Mouse (Mus musculus) hindbrain, postnatal 0 days (tissue): ENCODE results near the gene Bola2. TPM values are rescaled to one million over a fixed set of nuclear protein-coding genes. Genes with fewer than 3 reads are reported as not detected.
A peak's percentile ranks its signal among the peaks of the same experiment; 100 is the strongest.

ENCODE experiments used
- ATAC-seq: fragments of 200-750 bp; cut with Nextera tagmentation; 2 replicates; pipeline ENCODE4 v1.8.0; 2017; ENCODE audit warnings: mild to moderate bottlenecking, moderate TSS enrichment, moderate library complexity
- DNase-seq: peaks from one replicate; pipeline ENCODE4 v3.0.0-alpha.2; 2015; ENCODE audit warnings: low spot score
- H3K27ac ChIP-seq: fragments of 300-500 bp; sonication (generic); 2 replicates; pipeline ENCODE4 v1.5.1; 2014; ENCODE audit warnings: mild to moderate bottlenecking
- H3K27me3 ChIP-seq: fragments of 300-500 bp; sonication (generic); 2 replicates; pipeline ENCODE4 v1.6.1; 2014; ENCODE audit warnings: low read length, mixed read lengths; ENCODE audit not compliant: insufficient read depth
- H3K36me3 ChIP-seq: fragments of 300-500 bp; sonication (generic); 2 replicates; pipeline ENCODE4 v1.6.1; 2014; ENCODE audit warnings: low read length, mixed read lengths; ENCODE audit not compliant: insufficient read depth
- H3K4me1 ChIP-seq: fragments of 300-500 bp; sonication (generic); 2 replicates; pipeline ENCODE4 v1.6.1; 2014; ENCODE audit warnings: antibody characterized with exemption, low read length, mixed read lengths; ENCODE audit not compliant: insufficient read depth
- H3K4me2 ChIP-seq: fragments of 300-500 bp; sonication (generic); 2 replicates; pipeline ENCODE4 v1.6.1; 2014; ENCODE audit warnings: low read depth, mild to moderate bottlenecking, low read length, moderate library complexity, mixed read lengths
- H3K4me3 ChIP-seq: fragments of 300-500 bp; sonication (generic); 2 replicates; pipeline ENCODE4 v1.5.1; 2014; ENCODE audit warnings: low read length
- H3K9ac ChIP-seq: fragments of 300-500 bp; sonication (generic); replicated peaks from 2 replicates; pipeline ENCODE4 v1.6.1; 2014; ENCODE audit warnings: mild to moderate bottlenecking, low read length, moderate library complexity, mixed read lengths
- H3K9me3 ChIP-seq: fragments of 300-500 bp; sonication (generic); 2 replicates; pipeline ENCODE4 v1.6.1; 2016; ENCODE audit warnings: low read length, mixed read lengths
- CTCF ChIP-seq: IDR thresholded peaks from 2 replicates; pipeline ENCODE4 v1.5.1; 2016; ENCODE audit warnings: antibody characterized with exemption, control low read depth, low read depth
- WGBS: fragments of 180-500 bp; shearing (Covaris S2); extraction: QIAGEN DNeasy Blood & Tissue Kit; methylation state at CpG from one replicate; pipeline ENCODE4 v1.1.7; 2014; 5-methylcytosine and 5-hydroxymethylcytosine counted together
- polyA plus RNA-seq: library from polyadenylated mRNA; unstranded; fragments of >200 nt; fragmentation: Nextera tagmentation; extraction: Ambion mirVana; gene quantifications from 2 replicates; pipeline ENCODE4 v1.2.1, GENCODE M21; 2015
- total RNA-seq: library from RNA; depleted of rRNA; stranded (reverse); fragments of >200 nt; gene quantifications from 2 replicates; pipeline ENCODE4 v1.2.3, GENCODE M21; 2014

The Bola2 gene
- total and polyA plus RNA-seq, 2 experiments from 2014 or later = 122 to 164 TPM

DNA sequence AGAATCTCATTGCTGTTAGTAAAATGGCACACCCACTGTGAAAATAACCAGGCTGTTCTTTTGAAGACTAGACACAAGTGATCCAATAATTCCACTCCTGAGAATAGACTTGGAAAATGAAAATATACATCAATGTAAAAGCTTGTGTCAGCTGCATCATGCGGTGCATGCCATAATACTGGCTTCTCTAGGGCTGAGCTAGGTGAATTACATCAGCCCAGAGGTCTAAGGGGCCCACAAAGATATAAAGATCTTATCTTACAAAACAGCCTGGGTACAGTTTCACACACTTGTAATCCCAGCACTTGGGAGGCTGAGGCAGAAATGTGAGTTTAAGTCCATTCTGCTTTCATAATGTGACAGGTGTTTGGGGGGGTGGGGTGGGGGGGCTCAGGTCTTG, 37.7 kb upstream of the Bola2 start:
- H3K9me3 ChIP-seq = no peaks in the 10 kb centered on the region
- no peak for TF ChIP-seq CTCF
- DNase-seq (peak; percentile 10), ATAC-seq (no peak)
- H3K27ac ChIP-seq = no peak overlapping the region
- H3K4me2 ChIP-seq = no peak overlapping the region
- H3K4me3 ChIP-seq = no peak overlapping the region
- no peaks in the 10 kb centered on the region for H3K36me3 ChIP-seq
- no peak overlapping the region for H3K9ac ChIP-seq
- H3K27me3 ChIP-seq = no peaks in the 10 kb centered on the region
- H3K4me1 ChIP-seq = no peaks in the 10 kb centered on the region
- 91% methylated on average over 1 of the region's 1 CpGs for WGBS

DNA sequence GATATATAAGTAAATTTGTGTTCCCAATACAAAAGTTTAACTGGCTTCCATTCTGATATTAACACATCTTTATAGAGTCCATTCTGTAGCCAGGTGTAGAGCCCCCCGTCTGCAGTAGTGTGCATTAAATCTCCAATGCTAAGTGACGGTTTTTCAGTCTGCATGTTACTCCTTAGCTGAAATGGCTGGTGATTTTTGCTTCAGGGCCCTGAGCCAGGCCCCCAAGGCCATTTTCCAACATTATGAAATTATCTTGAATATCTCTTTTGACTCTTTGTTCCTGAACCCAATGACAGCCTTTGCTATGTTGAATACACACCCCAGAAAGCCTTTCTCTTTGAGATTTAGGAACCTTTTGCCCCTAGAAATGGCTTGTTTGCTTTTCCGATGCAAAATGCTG, 35.4 kb upstream of the Bola2 start:
- Histone ChIP-seq H3K4me2 (no peak overlapping the region), H3K9me3 (no peaks in the 10 kb centered on the region), H3K27me3 (no peaks in the 10 kb centered on the region), H3K4me1 (no peaks in the 10 kb centered on the region), H3K36me3 (peaks cover 3% of the 10 kb centered on the region; the same call in 1 of the 2 replicates), H3K9ac (no peak overlapping the region), H3K4me3 (no peak overlapping the region), H3K27ac (no peak overlapping the region)
- WGBS = 92% methylated on average over 3 of the region's 3 CpGs
- DNase-seq = no peak
- ATAC-seq = no peak
- no peak for TF ChIP-seq CTCF

DNA sequence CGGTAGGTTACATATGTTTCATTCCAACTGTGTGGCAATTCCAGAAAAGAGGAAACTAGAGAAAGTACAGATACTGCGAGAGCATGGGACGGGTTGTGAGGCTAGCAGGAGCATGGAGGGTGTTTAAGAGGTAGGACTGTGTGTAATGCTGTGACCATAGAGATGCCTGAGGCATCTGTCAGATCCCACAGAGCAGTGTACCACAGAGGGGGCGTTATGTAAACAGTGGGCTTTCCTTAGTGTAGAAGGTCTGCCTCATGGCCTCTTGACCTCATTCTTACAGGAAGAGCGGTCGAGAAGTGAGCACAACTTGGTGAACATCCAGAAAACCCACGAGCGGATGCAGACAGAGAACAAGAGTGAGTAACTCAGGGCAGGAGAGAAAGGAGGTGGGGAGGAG, 31.6 kb upstream of the Bola2 start:
- Histone ChIP-seq H3K4me1 (no peaks in the 10 kb centered on the region), H3K36me3 (peaks cover 21% of the 10 kb centered on the region), H3K4me2 (no peak overlapping the region), H3K4me3 (no peak overlapping the region), H3K9me3 (no peaks in the 10 kb centered on the region), H3K27me3 (no peaks in the 10 kb centered on the region), H3K9ac (no peak overlapping the region), H3K27ac (no peak overlapping the region)
- no peak for TF ChIP-seq CTCF
- ATAC-seq (no peak), DNase-seq (no peak)
- WGBS = 72% methylated on average over 8 of the region's 8 CpGs

DNA sequence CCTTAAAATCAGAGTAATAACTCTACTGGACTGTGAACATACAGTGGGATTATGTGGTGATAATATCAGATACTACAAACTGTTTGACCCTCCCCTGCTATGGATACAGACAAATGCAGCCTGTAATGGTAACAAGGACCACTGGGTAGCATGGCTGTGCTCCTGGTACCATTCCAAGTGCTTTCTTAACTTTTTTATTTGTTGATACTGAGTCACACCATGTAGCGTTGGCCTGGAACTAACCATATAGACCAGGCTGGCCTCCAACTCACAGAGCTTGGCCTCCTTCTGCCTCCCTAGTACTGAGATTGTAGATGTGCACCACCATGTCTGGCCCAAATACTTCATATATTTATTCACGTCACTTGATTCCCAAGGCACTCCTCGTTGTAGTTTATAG, 29.9 kb upstream of the Bola2 start:
- H3K4me3 ChIP-seq = no peak overlapping the region
- H3K27me3 ChIP-seq = no peaks in the 10 kb centered on the region
- no peak overlapping the region for H3K9ac ChIP-seq
- peaks cover 22% of the 10 kb centered on the region for H3K36me3 ChIP-seq
- ATAC-seq (no peak), DNase-seq (no peak)
- H3K4me2 ChIP-seq = no peak overlapping the region
- 93% methylated on average over 3 of the region's 3 CpGs for WGBS
- H3K27ac ChIP-seq = no peak overlapping the region
- H3K4me1 ChIP-seq = no peaks in the 10 kb centered on the region
- TF ChIP-seq CTCF = no peak
- no peaks in the 10 kb centered on the region for H3K9me3 ChIP-seq

DNA sequence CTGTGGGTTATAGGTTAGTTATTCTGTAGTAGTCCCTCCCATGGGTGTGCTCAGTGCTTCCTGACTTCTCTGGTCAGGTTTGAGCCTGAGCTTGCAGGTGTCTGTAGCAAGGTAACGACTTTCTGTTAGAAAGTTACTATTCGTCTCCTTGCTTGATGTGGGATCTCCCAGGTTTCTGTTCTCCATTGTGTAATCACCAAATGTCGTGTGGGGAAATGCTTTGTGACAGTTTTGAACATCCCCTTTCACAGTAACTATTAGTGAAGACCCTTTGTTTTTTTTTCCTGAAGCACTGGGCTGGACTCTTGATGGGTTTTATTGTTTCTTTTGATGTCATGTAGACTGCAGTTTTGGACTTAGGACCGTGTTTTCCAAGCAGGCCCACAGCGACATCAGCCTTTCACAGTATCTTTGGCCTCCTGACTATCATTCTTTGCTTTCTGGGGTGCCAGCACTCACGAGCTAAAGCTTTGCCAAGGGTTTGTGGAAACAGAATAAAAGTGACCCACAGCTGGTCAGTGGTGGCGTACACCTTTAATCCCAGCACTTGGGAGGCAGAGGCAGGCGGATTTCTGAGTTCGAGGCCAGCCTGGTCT, 27.6 kb upstream of the Bola2 start:
- no peak overlapping the region for H3K4me2 ChIP-seq
- no peak for TF ChIP-seq CTCF
- 85% methylated on average over 9 of the region's 9 CpGs for WGBS
- no peaks in the 10 kb centered on the region for H3K27me3 ChIP-seq
- H3K9me3 ChIP-seq = no peaks in the 10 kb centered on the region
- DNase-seq (no peak), ATAC-seq (no peak)
- H3K9ac ChIP-seq = no peak overlapping the region
- no peak overlapping the region for H3K4me3 ChIP-seq
- H3K27ac ChIP-seq = no peak overlapping the region
- H3K4me1 ChIP-seq = no peaks in the 10 kb centered on the region
- peaks cover 36% of the 10 kb centered on the region for H3K36me3 ChIP-seq

DNA sequence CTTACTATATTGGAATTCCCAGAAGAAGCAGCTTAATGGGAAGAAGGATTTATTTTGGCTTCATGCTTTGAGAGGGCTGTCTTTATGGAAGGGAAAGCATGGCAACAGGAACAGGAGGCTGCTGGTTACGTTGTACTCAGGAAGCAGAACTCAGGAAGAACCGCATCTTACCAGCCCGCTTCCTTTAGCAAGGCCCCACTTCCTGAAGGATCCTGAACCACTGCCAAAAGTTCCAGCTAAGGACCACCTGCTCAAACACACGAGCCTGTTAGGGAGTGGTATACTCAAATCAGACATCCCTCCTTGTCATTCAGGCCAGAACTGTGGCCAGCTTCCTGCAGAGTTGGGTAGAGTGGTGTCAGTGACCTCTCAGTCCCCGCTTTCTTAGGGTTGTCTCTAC, 26.7 kb upstream of the Bola2 start:
- 72% methylated on average over 5 of the region's 5 CpGs for WGBS

DNA sequence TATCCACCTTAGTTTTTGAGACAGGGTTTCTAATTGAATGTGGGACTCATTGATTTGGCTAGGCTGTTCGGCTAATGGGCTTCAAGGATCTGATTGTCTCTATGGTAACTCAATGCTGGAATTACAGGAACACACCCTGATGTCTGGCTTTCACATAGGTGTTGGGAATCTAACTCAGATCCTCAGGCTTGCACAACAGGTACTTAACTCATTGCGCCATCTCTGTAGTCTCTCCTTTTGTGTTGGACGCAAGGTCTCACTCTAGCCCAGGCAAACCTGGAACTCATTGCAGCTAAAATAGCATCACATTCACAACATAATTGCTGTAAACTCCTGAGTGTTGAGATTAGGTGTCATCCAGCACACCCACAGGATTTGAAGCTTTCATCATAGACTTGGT, 25.0 kb upstream of the Bola2 start:
- TF ChIP-seq CTCF = no peak
- ATAC-seq (no peak), DNase-seq (no peak)
- 91% methylated on average over 3 of the region's 3 CpGs for WGBS
- H3K4me2 ChIP-seq = no peak overlapping the region
- no peak overlapping the region for H3K27ac ChIP-seq
- H3K36me3 ChIP-seq = peaks cover 38% of the 10 kb centered on the region
- no peak overlapping the region for H3K9ac ChIP-seq
- no peaks in the 10 kb centered on the region for H3K4me1 ChIP-seq
- no peaks in the 10 kb centered on the region for H3K27me3 ChIP-seq
- no peak overlapping the region for H3K4me3 ChIP-seq
- no peaks in the 10 kb centered on the region for H3K9me3 ChIP-seq

More for the DNA sequence above, 26.7 kb upstream of the Bola2 start:
- no peak for TF ChIP-seq CTCF
- peaks cover 45% of the 10 kb centered on the region for H3K36me3 ChIP-seq
- H3K4me2 ChIP-seq = no peak overlapping the region
- ATAC-seq (no peak), DNase-seq (no peak)
- no peak overlapping the region for H3K27ac ChIP-seq
- no peak overlapping the region for H3K4me3 ChIP-seq
- no peak overlapping the region for H3K9ac ChIP-seq
- no peaks in the 10 kb centered on the region for H3K4me1 ChIP-seq
- H3K27me3 ChIP-seq = no peaks in the 10 kb centered on the region
- H3K9me3 ChIP-seq = no peaks in the 10 kb centered on the region
